In genomic region chr1:152368311-152369088, GRCm38 (mm10) we compare ENCODE assay signal across 9 mouse cellular contexts. TPM values are rescaled to one million over a fixed set of nuclear protein-coding genes. Genes with fewer than 3 reads are reported as not detected.
DNase-seq lines count a peak whose midpoint lies in the region; ATAC-seq and TF ChIP-seq lines count a peak whose summit lies in the region.
"Had no signal": no experiment of that assay in that cellular context is flagged by ENCODE, and none has a peak within 500 bp of the region (broad histone marks: within the 10 kb centered on the region; RNA-seq: fewer than 3 reads in every experiment).

No protein-coding gene starts in this region.

- no peak for DNase-seq in frontal cortex, postnatal 10 days (ENCODE audit: low spot score in 2 of 2)
- DNase-seq in 3T3-L1 (ENCODE audit: low read depth, low spot score), result peak; percentile 8
- DNase-seq in limb, embryonic 11.5 days (ENCODE audit: low spot score), result peak; percentile 32
- DNase-seq in layer of hippocampus, postnatal 36 days, result no peak
- DNase-seq in gastrocnemius, adult 8-10 months (ENCODE audit: low spot score in 2 of 2), result no peak
- no peak for DNase-seq in spleen, postnatal 10 days (ENCODE audit: low spot score in 2 of 2)

- H3K4me2 ChIP-seq in limb, embryonic 11.5 days (ENCODE audit: low read depth, severe bottlenecking), result no peak overlapping the region

- H3K36me3 ChIP-seq in limb, embryonic 11.5 days (ENCODE audit: control insufficient read depth, insufficient read depth, low read length), result no peaks in the 10 kb centered on the region

- 60% methylated on average over 13 of the region's 13 CpGs for WGBS in limb, embryonic 11.5 days

- TF ChIP-seq CTCF in cortical plate, adult 2 months (IDR thresholded peaks at IDR 0.05; ENCODE audit: extremely low read depth, insufficient read depth, low read length), result 0 out of 2 replicates have a peak, but pooled peaks have one; percentile 9

- no peaks in the 10 kb centered on the region for H3K27me3 ChIP-seq in limb, embryonic 11.5 days (ENCODE audit: control insufficient read depth, insufficient read depth, low read length)

- ATAC-seq in frontal cortex, adult (ENCODE audit: low TSS enrichment), result peak; percentile 53
- ATAC-seq in limb, embryonic 11.5 days (ENCODE audit: insufficient number of reproducible peaks, low FRiP score, low TSS enrichment, low read depth), result no peak

- H3K9me3 ChIP-seq in limb, embryonic 11.5 days (ENCODE audit: control insufficient read depth, low read length), result no peaks in the 10 kb centered on the region

- H3K9ac ChIP-seq in limb, embryonic 11.5 days (ENCODE audit: low read length), result no peak overlapping the region

- H3K4me3 ChIP-seq in cortical plate, adult 2 months (ENCODE audit: insufficient read depth, low read length), result no peak overlapping the region
- no peak overlapping the region for H3K4me3 ChIP-seq in limb, embryonic 11.5 days (ENCODE audit: low read depth, low read length)

- no peaks in the 10 kb centered on the region for H3K4me1 ChIP-seq in cortical plate, adult 2 months (ENCODE audit: control insufficient read depth, insufficient read depth, low read length)
- H3K4me1 ChIP-seq in limb, embryonic 11.5 days (ENCODE audit: control insufficient read depth, insufficient read depth, low read length), result no peaks in the 10 kb centered on the region

- no peak overlapping the region for H3K27ac ChIP-seq in cortical plate, adult 2 months (ENCODE audit: insufficient read depth, low read length)
- no peak overlapping the region for H3K27ac ChIP-seq in limb, embryonic 11.5 days (replicated peaks; ENCODE audit: low read depth, low read length)
- H3K27ac ChIP-seq: macrophage had no signal

- no peak for TF ChIP-seq POLR2A in cortical plate, adult 2 months (IDR thresholded peaks at IDR 0.05; ENCODE audit: extremely low read depth, insufficient read depth, low read length)

RNA-seq across cellular contexts. Expression of gene Tsen15, which starts 18.0 kb away (rescaled TPM):
- polyA plus RNA-seq in cortical plate, adult 2 months (2012; rRNA removed), result 46.0 and 50.4 TPM in 2 replicates
- polyA plus RNA-seq in limb, embryonic 11.5 days (2014; fragmentation: Nextera tagmentation; extraction: Ambion mirVana), result 95.5 and 105 TPM in 2 replicates
- 10 to 100 TPM; 37.2 to 38.7 TPM for total RNA-seq in layer of hippocampus, postnatal 36 days (2021)
- 10 to 100 TPM; 13.0 to 16.2 (median 14.8) TPM for total RNA-seq in gastrocnemius, adult 8-10 months (2022)

RNA-seq across cellular contexts. Expression of gene Colgalt2, which starts 31.1 kb away (rescaled TPM):
- 5.9 and 6.1 TPM in 2 replicates for polyA plus RNA-seq in cortical plate, adult 2 months (2012; rRNA removed)
- 1.6 and 3.0 TPM in 2 replicates for polyA plus RNA-seq in limb, embryonic 11.5 days (2014; fragmentation: Nextera tagmentation; extraction: Ambion mirVana)
- total RNA-seq in layer of hippocampus, postnatal 36 days (2021), result 1 to 10 TPM; 5.6 to 5.9 TPM
- total RNA-seq in gastrocnemius, adult 8-10 months (2022), result 1 to 10 TPM in 3 of 4 experiments, under 1 TPM in 1; 0.89 to 1.6 (median 1.2) TPM
- polyA plus RNA-seq: macrophage had no signal

Comparison
In these comparisons a context has a peak if more than half of its experiments do, and no peak if none do; other contexts are left out.
1. DNase-seq: peak in 3T3-L1 (single experiment) and limb, embryonic 11.5 days (single experiment); none in frontal cortex, postnatal 10 days (0 of 2), layer of hippocampus, postnatal 36 days (0 of 2), gastrocnemius, adult 8-10 months (0 of 2) and spleen, postnatal 10 days (0 of 2).